Mouse (Mus musculus) lung, embryonic 14.5 days (tissue): Measurements from ENCODE around the gene Hoxa5. TPM values are rescaled to one million over a fixed set of nuclear protein-coding genes. Genes with fewer than 3 reads are reported as not detected.

Source experiments
- ATAC-seq: fragments of 200-750 bp; cut with Nextera tagmentation; 2 replicates; pipeline ENCODE4 v1.8.0; 2017; ENCODE audit warnings: mild to moderate bottlenecking, moderate TSS enrichment, moderate library complexity; ENCODE audit not compliant: insufficient read depth
- DNase-seq: peaks from one replicate; pipeline ENCODE4 v3.0.0-alpha.2; 2015
- H3K27ac ChIP-seq: fragments of 300-500 bp; sonication (generic); 2 replicates; pipeline ENCODE4 v1.5.1; 2014; ENCODE audit warnings: low read depth, mild to moderate bottlenecking, moderate library complexity
- H3K27me3 ChIP-seq: fragments of 300-500 bp; sonication (generic); 2 replicates; pipeline ENCODE4 v1.6.1; 2014; ENCODE audit warnings: low read length, control low read depth; ENCODE audit not compliant: insufficient read depth
- H3K36me3 ChIP-seq: fragments of 300-500 bp; sonication (generic); 2 replicates; pipeline ENCODE4 v1.6.1; 2014; ENCODE audit warnings: control low read depth; ENCODE audit not compliant: insufficient read depth
- H3K4me1 ChIP-seq: fragments of 300-500 bp; sonication (generic); 2 replicates; pipeline ENCODE4 v1.6.1; 2014; ENCODE audit warnings: antibody characterized with exemption, control low read depth; ENCODE audit not compliant: insufficient read depth
- H3K4me2 ChIP-seq: fragments of 300-500 bp; sonication (generic); 2 replicates; pipeline ENCODE4 v1.6.1; 2014; ENCODE audit warnings: mild to moderate bottlenecking
- H3K4me3 ChIP-seq: fragments of 300-500 bp; sonication (generic); 2 replicates; pipeline ENCODE4 v1.5.1; 2014; ENCODE audit warnings: low read depth, low read length
- H3K9ac ChIP-seq: fragments of 300-500 bp; sonication (generic); 2 replicates; pipeline ENCODE4 v1.6.1; 2014
- H3K9me3 ChIP-seq: fragments of 300-500 bp; sonication (generic); 2 replicates; pipeline ENCODE4 v1.6.1; 2016; ENCODE audit warnings: low read depth, low read length, control low read depth
- CTCF ChIP-seq: IDR thresholded peaks from 2 replicates; pipeline ENCODE4 v1.5.1; 2016; ENCODE audit warnings: antibody characterized with exemption, low read depth
- WGBS: fragments of 180-500 bp; shearing (Covaris S2); extraction: QIAGEN DNeasy Blood & Tissue Kit; methylation state at CpG from one replicate; pipeline ENCODE4 v1.1.7; 2014; 5-methylcytosine and 5-hydroxymethylcytosine counted together
- polyA plus RNA-seq: library from polyadenylated mRNA; unstranded; fragments of >200 nt; fragmentation: Nextera tagmentation; extraction: Ambion mirVana; gene quantifications from 2 replicates; pipeline ENCODE4 v1.2.1, GENCODE M21; 2014

Hoxa5 gene
- polyA plus RNA-seq, 1 experiment from 2014 or later = 58.5 TPM

DNA sequence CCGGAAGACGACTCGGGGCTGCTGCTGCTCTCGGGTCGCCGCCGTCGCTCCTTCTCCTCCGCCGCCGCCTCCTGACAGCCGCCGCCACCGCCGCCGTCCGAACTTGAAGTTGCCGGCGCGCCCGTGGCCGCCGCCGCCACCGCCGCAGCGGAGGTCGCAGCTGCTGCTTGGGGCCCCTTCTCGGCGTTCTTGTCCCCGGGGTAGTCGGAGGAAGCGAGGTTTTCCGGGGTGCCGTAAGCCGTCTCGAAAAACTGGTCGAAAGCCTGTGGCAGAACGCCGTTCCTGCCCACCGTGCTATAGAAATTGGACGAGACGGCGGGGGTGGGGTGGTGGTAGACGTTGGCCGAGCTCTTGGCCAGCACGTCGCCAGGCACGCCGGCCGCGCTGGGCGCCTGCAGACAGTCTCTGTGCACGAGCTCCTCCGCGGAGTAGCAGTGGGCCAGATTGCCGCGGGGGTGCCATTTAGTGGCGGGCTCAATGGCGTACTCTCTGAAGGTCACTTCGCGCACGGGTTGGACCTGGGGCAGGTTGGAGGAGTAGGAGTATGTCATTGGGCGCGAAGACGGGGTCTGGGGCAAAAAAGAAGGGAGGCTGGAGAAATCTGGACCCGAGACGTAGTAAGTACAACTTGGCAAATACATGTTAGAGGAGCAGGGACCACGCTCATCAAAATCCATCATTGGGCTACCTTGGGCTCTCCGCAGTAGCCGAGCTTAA is 40.8 kb upstream of the Hoxa5 start:
- H3K4me2 ChIP-seq = peak overlapping the region; percentile 20; the same call in 1 of the 2 replicates
- H3K27me3 ChIP-seq = peaks cover 100% of the 10 kb centered on the region
- H3K9me3 ChIP-seq = no peaks in the 10 kb centered on the region
- H3K4me3 ChIP-seq = peak overlapping the region; percentile 12; the same call in 1 of the 2 replicates
- TF ChIP-seq CTCF = no peak
- H3K9ac ChIP-seq = no peak overlapping the region
- H3K36me3 ChIP-seq = no peaks in the 10 kb centered on the region
- WGBS = 1% methylated on average over 70 of the region's 71 CpGs
- no peak for DNase-seq
- no peaks in the 10 kb centered on the region for H3K4me1 ChIP-seq
- no peak overlapping the region for H3K27ac ChIP-seq
- ATAC-seq = no peak

DNA sequence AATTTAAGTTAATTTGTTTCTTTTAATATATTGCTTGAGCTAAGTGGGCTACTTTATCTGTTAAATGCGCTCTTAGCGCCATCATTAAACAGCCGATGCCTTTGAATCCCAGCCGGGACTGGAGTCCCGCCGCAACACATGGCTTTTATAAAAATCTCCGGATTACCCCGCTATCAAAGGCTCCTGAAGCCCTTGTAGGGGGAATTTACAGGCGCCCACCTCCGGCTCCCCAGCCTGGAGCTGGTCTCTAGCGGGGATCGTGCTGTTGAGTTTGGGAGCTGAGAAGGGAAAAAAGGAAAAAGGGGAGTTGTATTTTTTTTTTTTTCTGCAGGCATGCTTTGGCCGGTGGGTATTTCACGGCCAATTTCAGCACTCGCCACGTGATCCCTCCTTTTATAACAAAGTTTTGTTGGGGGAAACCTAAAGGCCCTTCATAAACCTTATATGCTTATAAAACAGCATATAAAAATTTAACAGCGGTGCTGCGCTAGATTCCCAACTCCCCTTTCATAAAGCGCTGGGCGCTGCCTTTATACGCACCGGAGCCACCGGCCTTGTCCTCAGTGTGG is 40.2 kb upstream of the Hoxa5 start:
- ATAC-seq (no peak), DNase-seq (no peak)
- Histone ChIP-seq H3K4me1 (no peaks in the 10 kb centered on the region), H3K36me3 (no peaks in the 10 kb centered on the region), H3K4me3 (peak overlapping the region; percentile 12; the same call in 1 of the 2 replicates), H3K4me2 (peak overlapping the region; percentile 20; the same call in 1 of the 2 replicates), H3K9me3 (no peaks in the 10 kb centered on the region), H3K27me3 (peaks cover 100% of the 10 kb centered on the region), H3K27ac (no peak overlapping the region), H3K9ac (no peak overlapping the region)
- no peak for TF ChIP-seq CTCF
- 2% methylated on average over 23 of the region's 23 CpGs for WGBS

DNA sequence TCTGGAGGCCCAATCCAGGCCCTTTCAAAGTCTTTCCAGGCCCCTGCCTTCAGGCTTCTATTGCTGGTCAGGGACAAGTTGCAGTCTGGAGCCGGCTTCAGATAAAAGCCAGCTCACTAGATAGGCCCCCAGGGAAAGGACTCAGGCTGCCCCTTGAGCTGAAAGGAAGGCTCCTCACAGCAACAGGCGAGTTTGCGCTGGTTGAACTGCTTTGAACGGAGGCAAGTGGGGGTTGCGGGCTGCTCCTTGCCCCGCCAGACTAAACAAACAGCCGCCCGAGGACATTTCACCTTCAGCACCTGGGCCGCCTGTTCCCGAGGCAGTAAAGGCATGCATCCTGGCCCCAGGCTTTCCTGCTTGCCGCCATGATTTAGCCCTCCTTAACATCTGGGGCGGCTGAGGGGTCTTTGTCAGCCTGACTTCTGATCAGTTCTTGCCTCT is 39.3 kb upstream of the Hoxa5 start:
- no peak overlapping the region for H3K4me3 ChIP-seq
- no peaks in the 10 kb centered on the region for H3K36me3 ChIP-seq
- 4% methylated on average over 12 of the region's 12 CpGs for WGBS
- H3K4me2 ChIP-seq = no peak overlapping the region
- H3K4me1 ChIP-seq = no peaks in the 10 kb centered on the region
- H3K27me3 ChIP-seq = peaks cover 99% of the 10 kb centered on the region
- ATAC-seq (no peak), DNase-seq (no peak)
- no peak for TF ChIP-seq CTCF
- no peak overlapping the region for H3K27ac ChIP-seq
- no peak overlapping the region for H3K9ac ChIP-seq
- no peaks in the 10 kb centered on the region for H3K9me3 ChIP-seq

DNA sequence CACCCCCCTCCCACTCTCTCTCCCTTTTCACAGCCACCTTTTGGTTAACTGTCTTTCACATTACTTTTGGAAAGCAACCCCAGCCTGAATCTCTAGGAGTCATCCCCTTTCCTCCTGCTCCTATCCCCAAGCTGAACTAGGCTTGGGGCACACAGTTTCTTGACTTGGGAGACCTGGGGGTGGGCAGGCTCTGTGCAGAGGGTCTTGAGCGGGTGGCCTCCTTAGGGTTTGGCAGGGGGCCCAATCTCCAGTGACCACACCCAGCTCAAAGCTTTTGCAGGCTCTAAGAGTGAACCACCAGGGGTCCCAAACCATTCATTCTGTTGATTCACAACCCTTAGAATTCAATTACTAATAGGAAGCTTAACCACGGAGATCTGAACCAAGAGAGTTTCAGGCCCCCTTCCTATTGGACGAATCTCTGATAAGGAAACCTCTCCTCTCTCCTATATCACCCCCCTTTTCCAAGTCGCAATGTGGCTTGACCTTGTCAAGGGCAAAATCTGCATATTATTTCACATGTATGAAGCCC is 38.5 kb upstream of the Hoxa5 start:
- H3K4me2 ChIP-seq = no peak overlapping the region
- TF ChIP-seq CTCF = no peak
- no peak for ATAC-seq
- no peak overlapping the region for H3K9ac ChIP-seq
- WGBS = 5% methylated on average over 4 of the region's 4 CpGs
- no peaks in the 10 kb centered on the region for H3K9me3 ChIP-seq
- no peak overlapping the region for H3K27ac ChIP-seq
- H3K27me3 ChIP-seq = peaks cover 99% of the 10 kb centered on the region
- H3K4me3 ChIP-seq = no peak overlapping the region
- H3K4me1 ChIP-seq = no peaks in the 10 kb centered on the region
- DNase-seq = no peak
- H3K36me3 ChIP-seq = no peaks in the 10 kb centered on the region

DNA sequence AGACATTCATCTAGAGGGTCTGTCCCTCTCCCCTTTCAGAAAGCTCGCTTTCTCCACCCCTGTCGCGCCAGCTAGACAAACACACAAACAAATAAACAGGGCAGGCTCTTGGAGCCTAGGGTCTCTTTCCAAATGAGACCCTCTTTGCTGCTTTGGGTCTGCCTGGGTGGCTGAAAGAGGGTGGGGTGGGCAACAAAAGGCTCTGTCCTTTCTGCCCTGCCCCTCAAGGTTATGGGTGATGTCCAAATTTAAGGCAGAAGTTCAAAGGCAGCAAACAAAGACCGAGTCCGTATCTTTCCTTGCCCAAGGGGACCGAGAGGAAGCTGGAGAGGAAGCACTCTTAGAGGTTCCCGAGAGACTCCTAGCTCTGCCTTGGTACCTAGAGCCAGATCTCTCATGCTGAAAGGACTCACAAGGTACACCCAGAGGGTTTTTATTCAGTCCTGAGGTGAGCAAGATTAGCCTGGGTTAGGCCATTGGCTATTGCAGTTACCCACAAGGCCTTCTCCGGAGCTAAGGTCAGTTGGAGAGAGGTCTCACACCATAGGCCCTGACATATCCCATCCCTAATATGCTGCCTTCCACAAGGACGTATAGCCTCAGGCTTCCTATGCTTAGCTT is 36.7 kb upstream of the Hoxa5 start:
- TF ChIP-seq CTCF = no peak
- WGBS = 4% methylated on average over 9 of the region's 9 CpGs
- Histone ChIP-seq H3K27ac (no peak overlapping the region), H3K4me3 (0 out of 2 replicates have a peak overlapping the region, but pooled peaks have one; percentile 19), H3K27me3 (peaks cover 99% of the 10 kb centered on the region), H3K9ac (no peak overlapping the region), H3K36me3 (no peaks in the 10 kb centered on the region), H3K9me3 (no peaks in the 10 kb centered on the region), H3K4me1 (no peaks in the 10 kb centered on the region), H3K4me2 (no peak overlapping the region)
- ATAC-seq (no peak), DNase-seq (no peak)

DNA sequence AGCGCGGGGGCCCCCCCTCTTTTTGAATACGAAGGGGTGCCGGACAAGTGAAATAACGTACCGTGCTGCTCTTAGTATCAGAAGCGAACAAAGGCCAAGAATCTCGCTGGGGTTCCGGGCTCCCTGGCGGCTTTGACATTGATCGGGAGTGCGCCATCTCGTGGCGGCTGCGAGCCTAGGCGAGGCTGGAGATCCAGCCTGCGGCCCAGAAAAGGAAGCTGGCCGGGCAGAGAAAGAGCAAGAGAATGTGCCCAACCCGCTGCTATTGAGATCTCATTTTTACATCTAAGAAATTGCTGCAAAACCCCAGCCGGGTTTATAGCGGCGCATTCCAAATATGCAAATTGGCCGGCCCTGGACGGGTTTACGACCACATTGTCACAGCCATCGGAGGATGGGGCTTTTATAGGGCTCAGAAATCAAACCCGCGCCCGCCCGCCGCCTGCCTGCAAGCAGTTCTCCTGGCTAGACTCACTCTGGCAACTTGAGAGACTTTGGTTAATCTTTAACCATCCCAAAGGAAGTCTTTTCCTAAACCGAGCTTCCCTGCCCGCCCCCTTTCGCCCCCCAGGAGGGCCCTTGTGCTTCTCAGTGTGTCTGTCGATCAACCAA is 36.1 kb upstream of the Hoxa5 start, which contains the start of gene Hoxa10:
TSS of gene Hoxa10 (minus strand) at position 466 of the 612 bp plus-strand sequence.
- peak within 1 kb of the TSS; percentile 45 for H3K4me2 ChIP-seq
- peak within 1 kb of the TSS; percentile 19 for H3K4me3 ChIP-seq
- no peaks in the 10 kb centered on the region for H3K36me3 ChIP-seq
- peak; percentile 82 for TF ChIP-seq CTCF
- WGBS = 2% methylated on average over 35 of the region's 35 CpGs
- DNase-seq = peak; percentile 95
- H3K27ac ChIP-seq = no peak within 1 kb of the TSS
- peaks cover 99% of the 10 kb centered on the region for H3K27me3 ChIP-seq
- H3K4me1 ChIP-seq = no peaks in the 10 kb centered on the region
- no peak within 1 kb of the TSS for H3K9ac ChIP-seq
- ATAC-seq = peak; percentile 64; the same call in 1 of the 2 replicates
- no peaks in the 10 kb centered on the region for H3K9me3 ChIP-seq
